Mouse (Mus musculus): ENCODE measurements around the gene Ptprn2. TPM values are rescaled to one million over a fixed set of nuclear protein-coding genes. Genes with fewer than 3 reads are reported as not detected.

Ptprn2 gene
- polyA plus RNA-seq, 1 experiment: 0.22 TPM

DNA sequence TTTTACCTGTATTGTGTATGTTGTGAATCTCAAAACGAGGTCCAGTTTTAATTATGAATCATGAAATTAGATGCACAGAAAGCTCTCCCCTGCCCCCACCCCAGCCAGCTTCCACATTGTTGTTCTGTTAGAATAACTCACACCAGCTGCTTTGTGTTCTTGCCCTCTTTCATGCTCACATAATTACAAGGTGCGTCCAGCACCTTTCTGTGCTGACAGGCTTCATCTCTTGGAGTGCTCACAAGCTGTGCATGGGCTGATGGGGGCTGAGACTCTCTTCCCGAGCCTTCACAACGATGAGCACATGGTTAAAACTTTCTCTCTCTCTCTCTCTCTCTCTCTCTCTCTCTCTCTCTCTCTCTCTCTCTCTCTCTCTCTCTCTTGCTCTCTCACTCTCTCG is 746.3 kb downstream of the Ptprn2 start:
- Histone ChIP-seq H3K36me3 (ENCODE audit: control insufficient read depth, insufficient read depth) (no peaks in the 10 kb centered on the region), H3K79me2 (ENCODE audit: control insufficient read depth, insufficient read depth) (no peaks in the 10 kb centered on the region), H3K4me2 (ENCODE audit: low read depth) (no peak overlapping the region), H3K4me3 (no peak overlapping the region), H3K27me3 (ENCODE audit: control insufficient read depth, insufficient read depth, insufficient read length) (no peaks in the 10 kb centered on the region), H3ac (ENCODE audit: control insufficient read depth, insufficient read length) (no peak overlapping the region)
- TF ChIP-seq TCF12 (IDR thresholded peaks at IDR 0.05; ENCODE audit: insufficient read depth, poor library complexity, severe bottlenecking): no peak
- no peak for TF ChIP-seq POLR2A (IDR thresholded peaks at IDR 0.05; ENCODE audit: insufficient read length, low read depth)
- TF ChIP-seq MYOG (IDR thresholded peaks at IDR 0.05; ENCODE audit: control insufficient read depth in 1 of 3, insufficient read depth in 1 of 3, insufficient read length in 2 of 3, low read depth in 2 of 3): no peak
- no peak for TF ChIP-seq MAX (IDR thresholded peaks at IDR 0.05; ENCODE audit: low read depth)
- no peak for TF ChIP-seq USF1 (IDR thresholded peaks at IDR 0.05; ENCODE audit: low read depth)
- TF ChIP-seq CEBPB (IDR thresholded peaks at IDR 0.05; ENCODE audit: insufficient read depth, poor library complexity, severe bottlenecking): no peak
- TF ChIP-seq POLR2AphosphoS2 (IDR thresholded peaks at IDR 0.05; ENCODE audit: insufficient read length, low read depth): no peak
- TF ChIP-seq MYOD1 (IDR thresholded peaks at IDR 0.05; ENCODE audit: control insufficient read depth in 1 of 3, insufficient read length in 2 of 3, low read depth in 2 of 3): no peak

- Histone ChIP-seq H3ac (ENCODE audit: control insufficient read depth, insufficient read length) (no peak overlapping the region), H3K36me3 (ENCODE audit: control insufficient read depth, insufficient read depth) (no peaks in the 10 kb centered on the region), H3K4me2 (ENCODE audit: low read depth) (no peak overlapping the region), H3K4me3 (no peak overlapping the region), H3K27me3 (ENCODE audit: control insufficient read depth, insufficient read depth, insufficient read length) (no peaks in the 10 kb centered on the region), H3K79me2 (ENCODE audit: control insufficient read depth, insufficient read depth) (no peaks in the 10 kb centered on the region)
- TF ChIP-seq CEBPB (IDR thresholded peaks at IDR 0.05; ENCODE audit: insufficient read depth, poor library complexity, severe bottlenecking): no peak
- TF ChIP-seq REST (IDR thresholded peaks at IDR 0.05; ENCODE audit: insufficient read depth, insufficient read length): no peak
- TF ChIP-seq POLR2A (IDR thresholded peaks at IDR 0.05; ENCODE audit: insufficient read length, low read depth): no peak
- no peak for TF ChIP-seq SRF (IDR thresholded peaks at IDR 0.05; ENCODE audit: control insufficient read depth, insufficient read length, low read depth)
- TF ChIP-seq MYOG (IDR thresholded peaks at IDR 0.05; ENCODE audit: control insufficient read depth in 1 of 3, insufficient read depth in 1 of 3, insufficient read length in 2 of 3, low read depth in 2 of 3): no peak
- no peak for TF ChIP-seq TCF3 (IDR thresholded peaks at IDR 0.05; ENCODE audit: insufficient read length, low read depth)
- TF ChIP-seq MYOD1 (IDR thresholded peaks at IDR 0.05; ENCODE audit: control insufficient read depth in 1 of 3, insufficient read length in 2 of 3, low read depth in 2 of 3): no peak
- TF ChIP-seq POLR2AphosphoS2 (IDR thresholded peaks at IDR 0.05; ENCODE audit: insufficient read length, low read depth): no peak
- TF ChIP-seq TCF12 (IDR thresholded peaks at IDR 0.05; ENCODE audit: insufficient read depth, poor library complexity, severe bottlenecking): no peak
- TF ChIP-seq MAX (IDR thresholded peaks at IDR 0.05; ENCODE audit: low read depth): no peak
- no peak for TF ChIP-seq USF1 (IDR thresholded peaks at IDR 0.05; ENCODE audit: low read depth)
- no peak for TF ChIP-seq E2F4 (IDR thresholded peaks at IDR 0.05; ENCODE audit: insufficient read depth)
Measured at GRCm38 (mm10) chr12:117235114-117235513, 749.6 kb downstream of the Ptprn2 start.

- no peak for TF ChIP-seq POLR2A (IDR thresholded peaks at IDR 0.05; ENCODE audit: insufficient read length, low read depth)
- no peak for TF ChIP-seq CEBPB (IDR thresholded peaks at IDR 0.05; ENCODE audit: insufficient read depth, poor library complexity, severe bottlenecking)
- no peak for TF ChIP-seq USF1 (IDR thresholded peaks at IDR 0.05; ENCODE audit: low read depth)
- TF ChIP-seq MYOD1 (IDR thresholded peaks at IDR 0.05; ENCODE audit: control insufficient read depth in 1 of 3, insufficient read length in 2 of 3, low read depth in 2 of 3): no peak
- Histone ChIP-seq H3ac (ENCODE audit: control insufficient read depth, insufficient read length) (no peak overlapping the region), H3K79me2 (ENCODE audit: control insufficient read depth, insufficient read depth) (no peaks in the 10 kb centered on the region), H3K27me3 (ENCODE audit: control insufficient read depth, insufficient read depth, insufficient read length) (no peaks in the 10 kb centered on the region), H3K36me3 (ENCODE audit: control insufficient read depth, insufficient read depth) (no peaks in the 10 kb centered on the region), H3K4me3 (no peak overlapping the region), H3K4me2 (ENCODE audit: low read depth) (no peak overlapping the region)
Measured at GRCm38 (mm10) chr12:117236020-117236734, 750.7 kb downstream of the Ptprn2 start.

DNA sequence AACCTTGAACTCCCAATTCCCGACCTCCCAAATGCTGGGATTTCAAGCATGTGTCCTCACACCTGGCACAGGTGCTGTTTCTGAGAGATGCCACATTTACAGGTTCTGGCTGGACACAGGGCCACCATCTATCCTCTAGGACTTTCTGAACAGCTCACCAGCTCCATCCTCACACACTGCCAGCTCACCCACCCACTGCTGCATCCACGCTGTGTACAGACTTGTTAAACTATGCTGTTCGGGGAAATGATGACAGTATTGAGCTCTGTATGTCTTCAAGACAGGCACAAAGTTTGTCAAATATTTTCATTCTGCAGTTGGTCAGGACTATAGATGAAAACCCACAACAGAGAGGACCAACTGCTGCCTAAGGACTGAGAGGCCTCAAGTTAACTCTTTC is 751.5 kb downstream of the Ptprn2 start:
- Histone ChIP-seq H3ac (ENCODE audit: control insufficient read depth, insufficient read length) (no peak overlapping the region), H3K27me3 (ENCODE audit: control insufficient read depth, insufficient read depth, insufficient read length) (no peaks in the 10 kb centered on the region), H3K79me2 (ENCODE audit: control insufficient read depth, insufficient read depth) (no peaks in the 10 kb centered on the region), H3K4me3 (no peak overlapping the region), H3K36me3 (ENCODE audit: control insufficient read depth, insufficient read depth) (no peaks in the 10 kb centered on the region), H3K4me2 (ENCODE audit: low read depth) (no peak overlapping the region)
- TF ChIP-seq MAX (IDR thresholded peaks at IDR 0.05; ENCODE audit: low read depth) (no peak), USF1 (IDR thresholded peaks at IDR 0.05; ENCODE audit: low read depth) (no peak), MYOG (IDR thresholded peaks at IDR 0.05; ENCODE audit: control insufficient read depth in 1 of 3, insufficient read depth in 1 of 3, insufficient read length in 2 of 3, low read depth in 2 of 3) (no peak), POLR2AphosphoS2 (IDR thresholded peaks at IDR 0.05; ENCODE audit: insufficient read length, low read depth) (no peak), CEBPB (IDR thresholded peaks at IDR 0.05; ENCODE audit: insufficient read depth, poor library complexity, severe bottlenecking) (no peak)

GRCm38 (mm10) chr12:117239927-117240715 is 754.6 kb downstream of the Ptprn2 start:
- no peak overlapping the region for H3ac ChIP-seq (ENCODE audit: control insufficient read depth, insufficient read length)
- H3K4me3 ChIP-seq: no peak overlapping the region
- no peaks in the 10 kb centered on the region for H3K36me3 ChIP-seq (ENCODE audit: control insufficient read depth, insufficient read depth)
- H3K79me2 ChIP-seq (ENCODE audit: control insufficient read depth, insufficient read depth): no peaks in the 10 kb centered on the region
- no peaks in the 10 kb centered on the region for H3K27me3 ChIP-seq (ENCODE audit: control insufficient read depth, insufficient read depth, insufficient read length)
- TF ChIP-seq USF1 (IDR thresholded peaks at IDR 0.05; ENCODE audit: low read depth) (no peak), E2F4 (IDR thresholded peaks at IDR 0.05; ENCODE audit: insufficient read depth) (no peak), REST (IDR thresholded peaks at IDR 0.05; ENCODE audit: insufficient read depth, insufficient read length) (no peak), TCF12 (IDR thresholded peaks at IDR 0.05; ENCODE audit: insufficient read depth, poor library complexity, severe bottlenecking) (no peak), SRF (IDR thresholded peaks at IDR 0.05; ENCODE audit: control insufficient read depth, insufficient read length, low read depth) (no peak), TCF3 (IDR thresholded peaks at IDR 0.05; ENCODE audit: insufficient read length, low read depth) (no peak), CEBPB (IDR thresholded peaks at IDR 0.05; ENCODE audit: insufficient read depth, poor library complexity, severe bottlenecking) (no peak), POLR2A (IDR thresholded peaks at IDR 0.05; ENCODE audit: insufficient read length, low read depth) (no peak), POLR2AphosphoS2 (IDR thresholded peaks at IDR 0.05; ENCODE audit: insufficient read length, low read depth) (no peak), MAX (IDR thresholded peaks at IDR 0.05; ENCODE audit: low read depth) (no peak), MYOG (IDR thresholded peaks at IDR 0.05; ENCODE audit: control insufficient read depth in 1 of 3, insufficient read depth in 1 of 3, insufficient read length in 2 of 3, low read depth in 2 of 3) (no peak), MYOD1 (IDR thresholded peaks at IDR 0.05; ENCODE audit: control insufficient read depth in 1 of 3, insufficient read length in 2 of 3, low read depth in 2 of 3) (no peak)
- H3K4me2 ChIP-seq (ENCODE audit: low read depth): no peak overlapping the region
